Mouse (Mus musculus): Measurements from ENCODE around the gene Mrps27.
A peak's percentile ranks its signal among the peaks of the same experiment; 100 is the strongest.

Gene Mrps27

GRCm38 (mm10) chr13:99352758-99353489 lies 8.3 kb downstream of the Mrps27 start:
- DNase-seq, result peak; percentile 91

GRCm38 (mm10) chr13:99353490-99353851 lies 8.9 kb downstream of the Mrps27 start:
- no peak for DNase-seq

- no peak for DNase-seq
These were observed 10.5 kb downstream of the Mrps27 start for GRCm38 (mm10) chr13:99355072-99355471.

DNA sequence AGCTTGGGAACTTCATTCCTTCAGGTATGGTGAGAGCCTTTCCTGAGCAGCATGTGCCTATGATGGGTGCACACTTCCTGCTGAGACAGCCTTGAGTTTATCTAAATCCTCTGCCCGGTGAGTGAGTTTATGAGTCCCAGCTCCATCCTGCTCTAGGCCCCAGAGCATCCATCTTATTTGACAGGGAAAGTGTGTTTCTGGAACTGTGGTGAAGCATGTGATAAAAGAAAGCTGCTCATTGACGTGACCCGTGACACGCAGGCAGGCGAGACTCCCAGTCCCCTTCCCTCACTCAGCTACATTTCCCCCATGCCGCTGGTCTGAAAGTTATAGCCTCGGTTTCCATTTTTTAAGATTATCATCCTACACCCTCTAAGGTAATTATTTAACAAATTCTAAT lies 11.3 kb downstream of the Mrps27 start:
- DNase-seq, result no peak

DNA sequence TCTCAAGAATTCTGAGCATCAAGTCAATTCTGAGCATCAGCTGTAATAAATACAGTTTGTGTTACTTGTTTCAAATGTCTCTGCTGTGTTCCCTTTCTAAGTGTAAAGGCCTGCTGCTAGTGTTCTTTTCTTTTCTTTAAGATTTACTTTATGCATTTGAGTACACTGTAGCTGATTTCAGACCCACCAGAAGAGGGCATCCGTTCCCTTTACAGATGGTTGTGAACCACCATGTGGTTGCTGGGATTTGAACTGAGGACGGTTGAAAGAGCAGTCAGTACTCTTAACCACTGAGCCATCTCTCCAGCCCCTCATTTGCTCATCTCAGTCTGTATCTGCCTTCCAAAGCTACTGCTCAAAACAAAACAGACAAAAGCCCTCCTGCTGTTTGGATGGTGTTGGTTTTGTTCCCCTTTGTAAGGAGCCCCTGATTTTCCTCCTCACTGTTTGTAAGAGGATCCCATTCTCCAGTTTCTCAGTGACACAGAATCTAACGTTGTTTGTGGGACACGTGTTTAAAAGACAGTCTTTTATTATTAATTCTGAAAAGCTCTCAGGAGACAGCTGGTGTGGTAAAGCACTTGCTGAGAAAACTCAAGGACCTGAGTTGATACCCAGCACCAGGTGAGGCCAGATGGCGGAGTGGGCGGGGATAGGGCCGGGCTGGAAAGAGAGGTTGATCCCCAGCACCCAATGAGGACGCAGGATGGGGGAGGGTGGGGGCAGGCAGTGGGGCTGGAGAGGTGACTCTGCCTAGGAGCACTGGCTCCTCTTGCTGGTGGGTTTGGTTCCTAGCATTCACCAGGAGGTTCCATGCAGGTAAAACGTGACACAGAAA lies 12.1 kb downstream of the Mrps27 start:
- DNase-seq, result no peak

DNA sequence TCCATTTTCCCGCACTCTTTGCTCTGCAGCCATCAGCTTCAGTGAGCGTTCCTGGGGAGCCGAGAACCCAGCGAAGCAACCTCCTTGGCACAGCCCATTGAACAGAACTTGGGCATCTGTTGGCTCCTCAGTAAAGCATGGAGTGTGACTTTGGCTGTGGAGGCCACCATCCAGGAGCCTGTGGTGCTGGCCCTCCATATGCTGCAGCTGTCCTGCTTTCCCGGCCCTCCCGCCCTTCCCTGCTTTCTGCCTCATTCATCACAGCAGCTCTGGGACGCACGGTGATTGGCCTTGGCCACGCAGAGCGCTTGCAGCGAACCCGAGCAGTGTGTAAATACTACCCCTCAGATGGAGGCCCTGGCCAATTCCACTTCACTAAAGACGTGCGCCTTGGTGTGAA lies 14.3 kb downstream of the Mrps27 start:
- no peak for DNase-seq

GRCm38 (mm10) chr13:99363866-99364265 lies 19.3 kb downstream of the Mrps27 start:
- DNase-seq, result no peak

GRCm38 (mm10) chr13:99366422-99367175 lies 22.0 kb downstream of the Mrps27 start:
- no peak for DNase-seq

- DNase-seq, result no peak
These were observed 23.1 kb downstream of the Mrps27 start for GRCm38 (mm10) chr13:99367554-99368174.

DNA sequence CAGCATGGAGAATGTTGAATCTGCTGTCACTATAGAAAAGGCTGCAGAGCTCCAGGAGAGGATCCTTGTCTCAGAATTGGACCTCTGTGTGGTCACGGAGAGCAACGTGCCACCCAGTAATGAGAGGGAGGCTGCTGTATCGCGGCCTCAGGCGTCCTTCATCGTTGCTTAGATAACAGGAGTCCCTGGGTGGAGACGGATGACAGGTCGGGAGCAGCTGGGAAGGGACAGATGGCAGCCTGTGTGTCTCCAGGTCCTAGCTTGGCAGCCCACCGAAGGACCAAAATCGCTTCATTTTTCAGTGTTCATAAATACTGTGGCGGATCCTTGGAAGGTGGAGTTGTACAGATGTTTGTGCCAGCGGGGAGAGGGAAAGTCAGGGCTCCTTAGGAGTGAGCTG lies 24.5 kb downstream of the Mrps27 start:
- no peak for DNase-seq

DNA sequence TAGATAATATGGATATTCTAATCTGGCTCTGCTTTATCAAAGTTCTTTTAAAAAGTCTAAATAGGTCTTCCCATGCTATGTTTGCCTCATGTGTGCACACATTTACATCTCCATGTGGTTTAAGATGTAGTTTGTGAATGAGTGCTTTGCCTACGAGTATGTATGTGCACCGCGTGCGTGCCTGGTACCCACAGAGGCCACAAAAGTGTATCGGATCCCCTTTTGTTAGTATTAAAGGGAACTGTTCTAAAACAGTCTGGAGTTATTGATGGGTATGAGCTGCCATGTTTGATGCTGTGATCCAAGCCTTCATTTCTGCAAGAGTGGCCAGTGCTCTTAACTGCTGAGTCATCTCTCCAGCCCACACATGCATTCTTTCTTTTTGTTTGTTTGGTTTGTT lies 26.7 kb downstream of the Mrps27 start:
- DNase-seq, result no peak

DNA sequence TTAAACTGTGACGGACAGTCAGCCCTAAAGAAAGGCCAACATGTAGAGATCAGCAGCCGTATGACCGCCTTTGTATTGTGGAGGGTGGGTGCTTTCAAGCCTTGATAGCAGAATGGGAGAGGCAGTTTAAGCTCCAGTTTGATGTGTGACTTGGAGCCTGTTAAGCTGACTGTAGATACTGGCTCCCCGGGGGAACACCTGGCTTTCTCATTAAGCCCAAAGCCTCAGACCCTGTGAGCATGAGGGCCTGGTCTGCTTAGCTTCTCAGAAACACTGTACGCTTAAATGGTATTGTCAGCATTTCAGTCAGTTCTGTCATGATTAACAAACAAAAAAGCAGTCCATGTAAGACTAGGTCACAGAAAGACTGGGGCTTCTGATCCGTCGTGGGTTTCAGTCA lies 29.1 kb downstream of the Mrps27 start:
- DNase-seq, result no peak

DNA sequence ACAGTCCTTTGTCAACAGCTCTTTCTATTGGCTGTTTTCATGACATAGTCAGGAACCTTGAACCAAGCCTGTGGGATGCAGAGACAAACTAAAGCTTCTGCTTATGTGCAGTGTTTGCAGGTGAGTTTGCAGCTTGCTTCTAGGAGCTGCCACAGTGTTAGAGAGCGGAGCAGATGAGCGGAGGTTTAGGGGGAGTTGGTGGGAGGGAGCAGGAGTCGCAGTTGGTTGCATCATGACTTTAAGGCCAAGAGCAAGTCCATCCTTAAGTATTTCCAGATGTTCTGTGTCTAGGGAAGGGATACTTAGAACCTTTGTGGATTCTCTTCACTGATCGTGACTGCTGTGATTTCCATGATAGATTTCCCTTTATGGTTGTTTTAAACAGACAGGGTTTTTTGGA lies 29.6 kb downstream of the Mrps27 start:
- DNase-seq, result no peak

- peak; percentile 67 for DNase-seq
These were observed 31.0 kb downstream of the Mrps27 start for GRCm38 (mm10) chr13:99375550-99375949.

- no peak for DNase-seq
These were observed 32.5 kb downstream of the Mrps27 start for GRCm38 (mm10) chr13:99377055-99377454.

DNA sequence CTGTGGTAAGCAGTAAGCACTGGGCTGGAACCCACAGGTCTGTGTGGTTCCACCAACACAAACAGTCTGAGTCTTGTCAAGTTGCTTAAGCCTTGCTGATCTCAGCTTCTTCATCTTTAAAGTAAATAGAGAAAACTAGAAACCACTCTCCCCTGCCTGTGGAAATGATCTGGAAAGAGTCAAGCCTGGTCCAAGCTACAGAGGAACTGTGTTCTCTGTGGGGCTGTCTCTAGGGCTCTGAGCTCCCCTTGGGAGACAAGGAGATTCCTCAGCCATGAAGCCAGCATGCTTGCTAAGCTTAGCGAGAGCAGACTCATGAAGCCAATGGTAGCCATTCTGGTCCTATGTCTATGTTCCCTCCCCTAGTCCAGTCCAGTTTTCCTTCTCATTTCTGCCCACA lies 33.6 kb downstream of the Mrps27 start:
- no peak for DNase-seq

- no peak for DNase-seq
These were observed 37.8 kb downstream of the Mrps27 start for GRCm38 (mm10) chr13:99382373-99382772.

GRCm38 (mm10) chr13:99384555-99385203 lies 40.1 kb downstream of the Mrps27 start:
- no peak for DNase-seq

GRCm38 (mm10) chr13:99385911-99386310 lies 41.3 kb downstream of the Mrps27 start:
- no peak for DNase-seq

GRCm38 (mm10) chr13:99386341-99386740 lies 41.8 kb downstream of the Mrps27 start:
- DNase-seq, result no peak

GRCm38 (mm10) chr13:99387901-99388811 lies 43.6 kb downstream of the Mrps27 start:
- DNase-seq, result no peak

- no peak for DNase-seq
These were observed 46.8 kb downstream of the Mrps27 start for GRCm38 (mm10) chr13:99391417-99391816.
